Mouse (Mus musculus) ES-Bruce4 (cell line): ENCODE results near the gene Il18bp.

Experiments used
- CTCF ChIP-seq: IDR thresholded peaks from one replicate; pipeline ENCODE4 v1.8.1; 2011; ENCODE audit warnings: low read depth, low read length
- EP300 ChIP-seq: IDR thresholded peaks from 2 replicates; pipeline ENCODE4 v1.6.1; 2011; ENCODE audit warnings: low read depth, low read length; ENCODE audit not compliant: insufficient read depth
- POLR2A ChIP-seq: IDR thresholded peaks from one replicate; pipeline ENCODE4 v1.8.1; 2011; ENCODE audit warnings: low read length; ENCODE audit not compliant: insufficient read depth

GRCm38 (mm10) chr7:101967256-101967655 is 51.2 kb downstream of the Il18bp start:
- TF ChIP-seq CTCF (no peak), EP300 (no peak), POLR2A (no peak)
